Mouse (Mus musculus) neural tube, embryonic 13.5 days (tissue): ENCODE results near the gene Dgat2. TPM values are rescaled to one million over a fixed set of nuclear protein-coding genes. Genes with fewer than 3 reads are reported as not detected.

Source experiments
- ATAC-seq: fragments of 200-750 bp; cut with Nextera tagmentation; 2 replicates; pipeline ENCODE4 v1.8.0; 2017; ENCODE audit warnings: low read depth, mild to moderate bottlenecking, moderate TSS enrichment, moderate library complexity
- H3K27ac ChIP-seq: fragments of 300-500 bp; sonication (generic); replicated peaks from 2 replicates; pipeline ENCODE4 v1.5.1; 2015; ENCODE audit warnings: moderate library complexity, mild to moderate bottlenecking, inconsistent platforms
- H3K27me3 ChIP-seq: fragments of 300-500 bp; sonication (generic); 2 replicates; pipeline ENCODE4 v1.6.1; 2015; ENCODE audit warnings: mild to moderate bottlenecking, inconsistent platforms
- H3K36me3 ChIP-seq: fragments of 300-500 bp; sonication (generic); 2 replicates; pipeline ENCODE4 v1.6.1; 2015; ENCODE audit warnings: mild to moderate bottlenecking, inconsistent platforms
- H3K4me1 ChIP-seq: fragments of 300-500 bp; sonication (generic); replicated peaks from 2 replicates; pipeline ENCODE4 v1.6.1; 2015; ENCODE audit warnings: inconsistent platforms
- H3K4me2 ChIP-seq: fragments of 300-500 bp; sonication (generic); 2 replicates; pipeline ENCODE4 v1.6.1; 2015; ENCODE audit warnings: inconsistent platforms, mild to moderate bottlenecking, moderate library complexity
- H3K4me3 ChIP-seq: fragments of 300-500 bp; sonication (generic); 2 replicates; pipeline ENCODE4 v1.5.1; 2015; ENCODE audit warnings: mild to moderate bottlenecking, inconsistent platforms
- H3K9ac ChIP-seq: fragments of 300-500 bp; sonication (generic); 2 replicates; pipeline ENCODE4 v1.6.1; 2015; ENCODE audit warnings: moderate library complexity, mild to moderate bottlenecking, inconsistent platforms
- H3K9me3 ChIP-seq: fragments of 300-500 bp; sonication (generic); 2 replicates; pipeline ENCODE4 v1.6.1; 2016; ENCODE audit warnings: inconsistent platforms
- WGBS: fragments of 180-500 bp; shearing (Covaris S2); methylation state at CpG from one replicate; pipeline ENCODE4 v1.1.7; 2015; 5-methylcytosine and 5-hydroxymethylcytosine counted together
- polyA plus RNA-seq: library from polyadenylated mRNA; unstranded; fragments of >200 nt; fragmentation: Nextera tagmentation; extraction: Ambion mirVana; gene quantifications from 2 replicates; pipeline ENCODE4 v1.2.1, GENCODE M21; 2015

Dgat2 gene
- polyA plus RNA-seq = 14.2 and 15.7 TPM in 2 replicates

DNA sequence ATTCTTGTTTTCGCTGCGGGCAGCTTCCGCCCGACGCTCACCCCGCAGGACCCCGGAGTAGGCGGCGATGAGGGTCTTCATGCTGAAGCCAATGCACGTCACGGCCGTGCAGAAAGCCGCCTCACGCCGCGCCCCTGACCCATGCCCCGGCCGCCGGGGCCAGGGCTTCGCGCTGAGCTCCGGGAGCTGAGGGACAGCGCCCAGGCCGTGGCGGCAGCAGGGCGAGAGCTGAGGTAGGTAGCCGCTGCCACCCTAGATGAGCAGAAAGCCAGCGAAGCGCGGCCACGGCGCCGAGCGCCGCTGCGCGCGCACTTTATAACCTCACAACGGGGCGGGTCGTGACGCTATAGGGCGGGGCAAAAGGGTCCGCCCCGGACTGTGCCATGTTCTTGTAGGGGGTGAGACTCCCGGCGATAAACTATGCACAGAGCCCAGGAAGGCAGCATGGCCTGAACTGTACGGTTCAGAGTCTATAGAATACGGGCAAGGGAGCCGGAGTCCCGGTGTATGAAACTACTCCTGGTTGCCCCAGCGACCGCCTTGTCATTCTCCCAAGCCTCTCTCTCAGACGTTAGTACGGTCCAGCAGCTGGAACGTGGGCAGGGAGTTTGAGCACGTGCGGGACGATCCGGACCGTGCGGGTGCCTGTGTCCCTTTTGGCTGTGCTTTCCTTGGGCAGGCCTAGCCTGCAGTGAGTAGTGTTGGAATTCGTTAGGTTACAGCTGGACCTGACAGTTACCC, at the start of gene Dgat2:
Dgat2 (minus strand) TSS at position 288 of the 741 bp plus-strand sequence.
- Histone ChIP-seq H3K36me3 (no peaks in the 10 kb centered on the region), H3K27me3 (peaks cover 18% of the 10 kb centered on the region), H3K4me2 (peak within 1 kb of the TSS; percentile 91), H3K27ac (peak within 1 kb of the TSS; percentile 75), H3K4me3 (peak within 1 kb of the TSS; percentile 76), H3K9me3 (no peaks in the 10 kb centered on the region), H3K9ac (peak within 1 kb of the TSS; percentile 86), H3K4me1 (peaks cover 15% of the 10 kb centered on the region)
- peak; percentile 94 for ATAC-seq
- 1% methylated on average over 63 of the region's 63 CpGs for WGBS

GRCm38 (mm10) chr7:99230061-99230747, 47.7 kb upstream of the Dgat2 start:
- no peak overlapping the region for H3K9ac ChIP-seq
- H3K36me3 ChIP-seq = no peaks in the 10 kb centered on the region
- no peak overlapping the region for H3K4me3 ChIP-seq
- no peaks in the 10 kb centered on the region for H3K27me3 ChIP-seq
- no peak overlapping the region for H3K27ac ChIP-seq
- H3K4me1 ChIP-seq = no peaks in the 10 kb centered on the region
- 78% methylated on average over 7 of the region's 7 CpGs for WGBS
- no peaks in the 10 kb centered on the region for H3K9me3 ChIP-seq
- no peak for ATAC-seq
- no peak overlapping the region for H3K4me2 ChIP-seq

GRCm38 (mm10) chr7:99229411-99229810, 46.9 kb upstream of the Dgat2 start:
- H3K27me3 ChIP-seq = no peaks in the 10 kb centered on the region
- H3K4me3 ChIP-seq = no peak overlapping the region
- no peak overlapping the region for H3K27ac ChIP-seq
- H3K4me1 ChIP-seq = no peaks in the 10 kb centered on the region
- ATAC-seq = no peak
- 18% methylated on average over 2 of the region's 2 CpGs for WGBS
- H3K36me3 ChIP-seq = no peaks in the 10 kb centered on the region
- H3K4me2 ChIP-seq = no peak overlapping the region
- H3K9ac ChIP-seq = no peak overlapping the region
- H3K9me3 ChIP-seq = no peaks in the 10 kb centered on the region

- Histone ChIP-seq H3K9me3 (no peaks in the 10 kb centered on the region), H3K9ac (no peak overlapping the region), H3K4me3 (no peak overlapping the region), H3K27me3 (no peaks in the 10 kb centered on the region), H3K4me1 (no peaks in the 10 kb centered on the region), H3K36me3 (no peaks in the 10 kb centered on the region), H3K4me2 (no peak overlapping the region), H3K27ac (no peak overlapping the region)
- no peak; the same call in 1 of the 2 replicates for ATAC-seq
- 75% methylated on average over 8 of the region's 8 CpGs for whole genome bisulfite sequencing
These were observed 46.3 kb upstream of the Dgat2 start for GRCm38 (mm10) chr7:99228825-99229224.

GRCm38 (mm10) chr7:99227267-99227666, 44.7 kb upstream of the Dgat2 start:
- no peaks in the 10 kb centered on the region for H3K4me1 ChIP-seq
- no peaks in the 10 kb centered on the region for H3K36me3 ChIP-seq
- no peak overlapping the region for H3K27ac ChIP-seq
- no peak overlapping the region for H3K4me3 ChIP-seq
- no peaks in the 10 kb centered on the region for H3K27me3 ChIP-seq
- no peak for ATAC-seq
- 90% methylated on average over 4 of the region's 4 CpGs for WGBS
- H3K4me2 ChIP-seq = no peak overlapping the region
- H3K9ac ChIP-seq = no peak overlapping the region
- no peaks in the 10 kb centered on the region for H3K9me3 ChIP-seq

DNA sequence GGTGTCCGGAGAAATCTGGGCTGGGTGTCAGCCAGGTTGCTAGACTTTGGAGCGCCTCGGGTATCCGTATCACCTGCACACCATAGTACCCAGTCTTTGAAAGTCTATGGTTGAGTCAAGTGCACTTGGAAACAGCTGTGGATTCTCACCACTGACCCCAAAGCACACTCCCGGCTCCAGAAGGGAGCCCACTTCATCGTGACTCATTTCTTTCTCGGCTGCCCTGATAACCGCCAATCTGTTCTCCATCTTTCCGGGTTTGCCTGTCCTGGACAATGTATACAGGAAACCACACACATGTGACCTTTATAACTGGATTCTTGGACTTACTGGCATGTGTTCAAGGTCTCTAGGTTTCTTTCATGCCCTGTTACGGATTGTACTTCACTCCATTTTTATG, 44.1 kb upstream of the Dgat2 start:
- no peaks in the 10 kb centered on the region for H3K36me3 ChIP-seq
- no peak overlapping the region for H3K4me2 ChIP-seq
- H3K4me3 ChIP-seq = no peak overlapping the region
- 93% methylated on average over 10 of the region's 10 CpGs for WGBS
- no peaks in the 10 kb centered on the region for H3K9me3 ChIP-seq
- no peak overlapping the region for H3K9ac ChIP-seq
- no peak for ATAC-seq
- no peak overlapping the region for H3K27ac ChIP-seq
- no peaks in the 10 kb centered on the region for H3K27me3 ChIP-seq
- no peaks in the 10 kb centered on the region for H3K4me1 ChIP-seq

GRCm38 (mm10) chr7:99225421-99225820, 42.9 kb upstream of the Dgat2 start:
- no peaks in the 10 kb centered on the region for H3K36me3 ChIP-seq
- no peaks in the 10 kb centered on the region for H3K9me3 ChIP-seq
- WGBS = 85% methylated on average over 6 of the region's 6 CpGs
- H3K4me1 ChIP-seq = no peaks in the 10 kb centered on the region
- no peaks in the 10 kb centered on the region for H3K27me3 ChIP-seq
- no peak overlapping the region for H3K4me2 ChIP-seq
- no peak for ATAC-seq
- H3K9ac ChIP-seq = no peak overlapping the region
- no peak overlapping the region for H3K4me3 ChIP-seq
- no peak overlapping the region for H3K27ac ChIP-seq

GRCm38 (mm10) chr7:99224648-99225190, 42.2 kb upstream of the Dgat2 start:
- Histone ChIP-seq H3K9ac (no peak overlapping the region), H3K27me3 (no peaks in the 10 kb centered on the region), H3K9me3 (no peaks in the 10 kb centered on the region), H3K4me3 (no peak overlapping the region), H3K27ac (no peak overlapping the region), H3K36me3 (no peaks in the 10 kb centered on the region), H3K4me2 (no peak overlapping the region), H3K4me1 (no peaks in the 10 kb centered on the region)
- ATAC-seq = no peak
- 75% methylated on average over 1 of the region's 1 CpGs for WGBS

DNA sequence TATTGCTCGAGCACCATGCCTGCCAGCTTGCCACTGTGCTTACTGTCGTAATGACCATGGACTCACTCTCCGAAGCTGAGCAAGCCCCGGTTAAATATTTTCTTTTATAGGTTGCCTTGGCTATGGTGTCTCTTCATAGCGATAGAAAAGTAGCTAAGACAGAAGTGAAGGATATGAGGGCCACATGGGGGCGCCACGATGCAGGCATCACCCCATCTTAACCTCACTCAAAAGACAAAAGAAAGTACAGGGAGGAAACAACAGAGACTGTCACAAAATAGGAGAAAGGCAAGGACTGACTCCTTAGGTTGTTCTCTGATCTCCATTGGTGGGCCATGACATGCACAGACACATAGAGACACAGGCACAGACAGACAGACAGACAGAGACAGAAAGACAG, 41.7 kb upstream of the Dgat2 start:
- ATAC-seq = no peak
- Histone ChIP-seq H3K36me3 (no peaks in the 10 kb centered on the region), H3K9me3 (no peaks in the 10 kb centered on the region), H3K27me3 (no peaks in the 10 kb centered on the region), H3K27ac (no peak overlapping the region), H3K4me3 (no peak overlapping the region), H3K4me2 (no peak overlapping the region), H3K9ac (no peak overlapping the region), H3K4me1 (no peaks in the 10 kb centered on the region)
- WGBS = 73% methylated on average over 7 of the region's 7 CpGs

GRCm38 (mm10) chr7:99217338-99218074, 35.0 kb upstream of the Dgat2 start:
- peak; percentile 80; the same call in 1 of the 2 replicates for ATAC-seq
- Histone ChIP-seq H3K9ac (no peak overlapping the region), H3K27me3 (no peaks in the 10 kb centered on the region), H3K4me2 (no peak overlapping the region), H3K4me3 (no peak overlapping the region), H3K9me3 (no peaks in the 10 kb centered on the region), H3K4me1 (peaks cover 14% of the 10 kb centered on the region), H3K27ac (no peak overlapping the region), H3K36me3 (no peaks in the 10 kb centered on the region)
- 52% methylated on average over 3 of the region's 3 CpGs for WGBS

GRCm38 (mm10) chr7:99215347-99215855, 32.9 kb upstream of the Dgat2 start:
- no peak for ATAC-seq
- H3K27ac ChIP-seq = no peak overlapping the region
- H3K4me3 ChIP-seq = no peak overlapping the region
- no peak overlapping the region for H3K9ac ChIP-seq
- peaks cover 14% of the 10 kb centered on the region for H3K4me1 ChIP-seq
- H3K9me3 ChIP-seq = 0 out of 2 replicates have a peak, but pooled peaks cover 4% of the 10 kb centered on the region
- 73% methylated on average over 8 of the region's 8 CpGs for WGBS
- no peaks in the 10 kb centered on the region for H3K36me3 ChIP-seq
- no peaks in the 10 kb centered on the region for H3K27me3 ChIP-seq
- H3K4me2 ChIP-seq = no peak overlapping the region
